Mouse (Mus musculus): ENCODE measurements around the gene Gripap1. TPM values are rescaled to one million over a fixed set of nuclear protein-coding genes. Genes with fewer than 3 reads are reported as not detected.

Gripap1 gene
- total RNA-seq (2021) = 10 to 100 TPM; 34.2 to 48.2 TPM
- long read RNA-seq, experiment 1, transcript Gripap1-201 (25 exons, 3,156 nt) = major isoform, 27 of 56 reads
- long read RNA-seq, experiment 1, partial matches to known transcripts = 5 of 56 reads
- long read RNA-seq, experiment 1, other reads (novel, unspliced or antisense) = 23 of 56 reads
- long read RNA-seq, experiment 2, transcript Gripap1-201 (25 exons, 3,156 nt) = major isoform, 6 of 17 reads
- long read RNA-seq, experiment 2, partial matches to known transcripts = 0 of 17 reads
- long read RNA-seq, experiment 2, other reads (novel, unspliced or antisense) = 7 of 17 reads

DNA sequence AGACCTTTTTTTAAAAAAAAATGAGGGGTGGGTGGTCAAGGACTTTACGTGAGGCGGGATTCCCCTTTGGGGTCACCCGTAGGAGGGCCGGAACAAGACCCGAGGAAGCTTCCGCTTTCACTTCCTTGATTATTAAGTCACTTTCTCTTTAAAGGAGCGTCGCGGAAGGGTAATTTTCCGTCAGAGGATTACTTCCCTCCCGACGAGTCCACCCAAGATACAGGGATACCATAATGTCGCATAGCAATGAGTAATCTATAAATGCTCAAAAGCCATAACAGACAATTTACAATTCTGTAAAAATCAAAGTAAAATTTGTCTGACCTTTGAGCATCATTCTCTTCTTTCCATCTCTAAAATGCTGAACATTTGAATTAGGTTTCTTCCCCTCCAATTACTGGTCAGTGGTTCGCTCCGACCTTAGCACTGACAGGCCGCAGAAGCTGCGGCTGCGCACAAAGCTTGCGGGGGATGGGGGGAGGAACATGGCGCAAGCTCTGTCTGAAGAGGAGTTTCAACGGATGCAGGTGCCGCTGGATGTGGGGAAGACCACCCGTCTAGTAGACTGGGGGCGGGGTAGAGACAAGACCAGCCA is at the start of gene Gripap1:
Gripap1 (plus strand) TSS at position 224 of the 595 bp plus-strand sequence.
- DNase-seq = peak; percentile 84

GRCm38 (mm10) chrX:7740082-7740819 is 49.3 kb upstream of the Gripap1 start:
- DNase-seq = no peak

- DNase-seq = no peak
Observed at GRCm38 (mm10) chrX:7741103-7741502, 48.5 kb upstream of the Gripap1 start.

GRCm38 (mm10) chrX:7743470-7743869 is 46.1 kb upstream of the Gripap1 start:
- no peak for DNase-seq

GRCm38 (mm10) chrX:7744940-7745339 is 44.6 kb upstream of the Gripap1 start:
- no peak for DNase-seq

DNA sequence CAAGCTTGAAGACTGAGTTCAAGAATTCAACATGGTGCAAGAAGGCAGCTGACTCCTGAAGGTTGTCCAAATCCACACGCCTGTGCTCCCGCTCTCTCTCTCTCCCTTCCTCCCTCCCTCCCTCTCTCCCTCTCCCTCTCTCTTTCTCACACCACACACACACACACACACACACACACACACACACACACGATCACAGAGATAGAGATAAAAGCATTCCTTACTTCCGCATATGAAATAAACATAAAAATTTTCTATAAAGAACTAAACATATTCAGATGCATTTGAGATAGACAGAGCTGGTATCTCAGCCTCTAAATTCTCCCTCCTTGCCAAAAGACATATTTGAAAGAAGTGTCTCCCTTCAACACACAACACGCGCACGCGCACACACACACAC is 44.1 kb upstream of the Gripap1 start:
- no peak for DNase-seq

- DNase-seq = peak; percentile 74
Observed at GRCm38 (mm10) chrX:7750432-7751116, 39.0 kb upstream of the Gripap1 start, which contains the start of gene Ccdc120. TSS of gene Ccdc120 (minus strand) at chrX:7750905.

DNA sequence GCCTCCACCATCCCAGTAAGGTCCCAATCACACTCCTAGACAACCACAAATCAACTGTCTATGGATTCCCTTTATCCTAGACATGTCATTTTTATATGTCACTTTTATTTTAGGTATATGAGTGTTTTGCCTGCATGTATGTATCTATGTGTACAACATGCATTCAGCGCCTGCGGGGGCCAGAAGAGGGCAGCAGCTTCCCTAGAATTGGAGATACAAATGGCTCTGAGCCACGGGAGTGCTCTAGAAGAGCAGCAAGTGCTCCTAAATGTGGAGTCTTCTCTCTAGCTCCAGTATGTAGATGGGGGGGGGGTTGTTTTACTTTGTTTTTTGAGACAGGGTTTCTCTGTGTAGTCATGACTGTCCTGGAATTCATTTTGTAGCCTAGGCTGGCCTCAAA is 35.9 kb upstream of the Gripap1 start:
- peak; percentile 43 for DNase-seq

DNA sequence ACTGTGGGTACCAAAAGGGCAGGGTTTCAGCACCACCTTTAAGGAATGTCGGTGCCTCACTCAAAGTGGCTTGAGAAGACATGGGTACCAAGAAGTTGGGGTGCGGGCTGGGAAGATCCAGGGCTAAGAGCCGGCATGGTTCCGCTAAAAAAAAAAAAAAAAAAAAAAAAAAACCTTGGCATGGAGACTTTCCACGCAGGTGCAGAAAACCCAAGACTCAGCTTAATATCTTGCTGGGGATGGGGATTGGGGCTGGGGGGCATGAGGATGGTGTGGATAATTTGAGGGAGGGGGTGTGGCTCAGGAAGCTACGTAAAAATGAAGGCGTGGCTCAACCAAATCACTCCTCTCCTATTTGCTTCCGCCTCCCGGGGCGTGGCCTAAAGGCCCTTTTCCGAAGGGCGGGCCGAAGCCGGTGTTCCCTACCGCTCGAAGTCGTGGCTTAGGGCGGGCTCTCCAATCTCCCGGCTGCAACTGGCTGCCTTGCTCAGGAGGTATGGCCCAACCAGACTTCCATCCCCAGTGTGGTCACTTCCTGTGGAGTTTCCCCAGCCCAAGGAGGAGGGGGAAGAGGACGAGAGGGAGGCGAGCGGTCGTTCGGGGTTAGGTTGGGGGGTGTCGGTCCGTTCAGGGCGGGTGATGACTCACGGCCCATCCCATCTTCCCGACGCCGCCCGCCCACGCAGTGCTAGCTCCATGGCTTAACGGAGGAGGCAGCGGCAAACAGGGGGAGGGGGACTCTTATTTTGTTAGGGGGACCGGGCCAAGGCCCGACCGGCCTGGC is 27.2 kb upstream of the Gripap1 start, which contains the start of gene Tfe3:
Tfe3 (plus strand) TSS at position 424 of the 784 bp plus-strand sequence.
- peak; percentile 91 for DNase-seq

DNA sequence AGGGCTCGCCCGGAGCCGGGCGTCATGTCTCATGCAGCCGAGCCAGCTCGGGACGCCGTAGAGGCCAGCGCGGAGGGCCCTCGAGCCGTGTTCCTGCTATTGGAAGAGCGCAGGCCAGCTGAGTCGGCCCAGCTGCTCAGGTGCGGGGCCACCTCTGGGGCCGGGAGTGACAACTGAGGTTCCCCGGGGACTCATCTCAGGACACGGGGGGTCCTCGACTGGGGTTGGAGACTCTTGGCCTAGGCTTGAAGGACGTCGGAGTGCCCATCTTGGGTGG is 26.7 kb upstream of the Gripap1 start:
- no peak for DNase-seq

GRCm38 (mm10) chrX:7763631-7764393 is 25.8 kb upstream of the Gripap1 start:
- DNase-seq = peak; percentile 42

GRCm38 (mm10) chrX:7764657-7765280 is 24.8 kb upstream of the Gripap1 start:
- no peak for DNase-seq

- no peak for DNase-seq
Observed at GRCm38 (mm10) chrX:7765281-7765670, 24.3 kb upstream of the Gripap1 start.

GRCm38 (mm10) chrX:7765764-7766163 is 23.8 kb upstream of the Gripap1 start:
- peak; percentile 66 for DNase-seq

DNA sequence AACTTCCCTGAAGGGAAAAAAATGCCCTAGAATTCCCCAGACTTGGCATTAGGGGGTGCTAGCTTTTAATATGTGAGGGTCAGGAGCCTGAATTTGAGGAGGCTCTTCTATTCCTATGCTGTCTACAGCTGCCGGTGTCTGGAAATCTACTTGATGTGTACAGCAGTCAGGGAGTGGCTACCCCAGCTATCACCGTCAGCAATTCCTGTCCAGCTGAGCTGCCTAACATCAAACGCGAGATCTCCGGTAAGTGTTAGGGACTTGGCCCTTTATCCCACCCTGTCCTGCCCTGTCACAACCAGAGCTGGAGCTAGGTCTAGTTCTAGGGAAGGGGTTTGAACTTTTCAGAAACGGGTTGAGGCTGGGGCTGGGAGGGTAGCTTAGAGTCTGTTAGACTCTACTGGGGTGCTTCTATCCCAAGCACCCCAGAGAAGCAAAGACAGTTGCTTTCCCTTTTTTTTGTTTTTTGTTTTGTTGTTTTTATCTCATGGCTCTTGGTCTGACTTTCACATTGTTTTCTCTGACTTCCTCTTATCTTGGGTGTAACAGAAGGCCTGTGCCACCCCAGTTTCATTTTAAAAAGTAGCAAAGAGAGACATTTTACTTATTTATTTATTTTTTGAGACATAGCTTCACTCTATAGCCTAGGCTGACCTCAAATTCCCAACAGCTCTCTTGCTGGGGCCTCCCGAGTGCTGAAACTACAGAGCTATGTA is 20.1 kb upstream of the Gripap1 start:
- DNase-seq = no peak

DNA sequence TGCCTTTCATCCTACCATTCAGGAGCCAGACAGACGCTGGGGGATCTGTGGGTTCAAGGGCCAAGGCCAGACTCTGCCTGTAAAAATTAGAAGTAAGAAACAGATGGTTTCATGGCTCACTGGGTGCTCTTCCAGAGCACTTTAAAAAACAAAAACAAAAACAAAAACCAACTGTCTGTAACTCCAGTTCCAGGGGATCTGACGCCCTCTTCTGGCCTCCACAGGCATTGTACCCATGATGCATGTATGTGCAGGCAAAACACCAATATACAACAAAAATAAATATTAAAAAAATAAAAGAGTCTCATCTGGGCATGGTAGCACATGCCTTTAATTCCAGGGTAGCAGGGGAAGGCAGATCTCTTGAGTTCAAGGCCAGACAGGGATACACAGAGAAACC is 16.8 kb upstream of the Gripap1 start:
- no peak for DNase-seq

DNA sequence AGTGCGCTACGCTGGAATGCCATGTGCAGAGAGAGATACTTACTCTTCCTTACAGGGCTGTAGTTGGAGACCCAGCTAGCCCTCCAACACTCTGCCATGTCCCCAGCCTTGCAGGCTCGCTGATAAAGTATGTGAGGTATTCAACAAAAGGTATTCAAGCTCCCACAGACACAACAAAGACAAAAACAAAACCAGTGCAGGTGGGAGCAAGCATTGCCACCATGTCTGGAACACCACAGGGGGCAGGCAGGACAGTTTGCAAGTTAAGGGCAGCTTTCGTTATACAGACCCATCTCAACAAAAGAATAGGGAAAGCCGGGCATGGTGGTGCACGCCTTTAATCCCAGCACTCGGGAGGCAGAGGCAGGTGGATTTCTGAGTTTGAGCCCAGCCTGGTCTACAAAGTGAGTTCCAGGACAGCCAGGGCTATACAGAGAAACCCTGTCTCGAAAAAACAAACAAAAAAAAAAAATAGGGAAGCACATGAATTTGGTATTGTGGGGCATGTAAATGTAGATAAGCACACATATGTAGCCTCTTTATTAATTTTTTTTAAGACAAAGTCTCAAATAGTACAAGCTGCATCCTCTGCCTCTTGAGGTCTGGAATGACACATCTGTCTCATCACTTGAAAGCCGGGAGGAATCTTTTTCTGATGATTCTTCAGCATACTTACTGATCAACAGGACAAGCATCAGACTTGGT is 13.9 kb upstream of the Gripap1 start:
- DNase-seq = no peak

GRCm38 (mm10) chrX:7776329-7777082 is 13.1 kb upstream of the Gripap1 start:
- DNase-seq = peak; percentile 71

Measured in adrenal gland, postnatal 10 days (tissue).